Mouse (Mus musculus) olfactory bulb, adult 2 months (tissue): ENCODE measurements around the gene Abtb1. TPM values are rescaled to one million over a fixed set of nuclear protein-coding genes. Genes with fewer than 3 reads are reported as not detected.

Experiments
- H3K27ac ChIP-seq: fragments of 200-500 bp; 2 replicates; pipeline ENCODE4 v1.5.1; 2012; ENCODE audit warnings: low read depth, low read length; ENCODE audit not compliant: insufficient read depth
- H3K4me1 ChIP-seq: fragments of 200-500 bp; 2 replicates; pipeline ENCODE4 v1.6.1; 2012; ENCODE audit warnings: low read length; ENCODE audit not compliant: control insufficient read depth, insufficient read depth
- H3K4me3 ChIP-seq: fragments of 200-500 bp; 2 replicates; pipeline ENCODE4 v1.5.1; 2012; ENCODE audit warnings: mild to moderate bottlenecking, low read depth, low read length, moderate library complexity; ENCODE audit not compliant: insufficient read depth
- CTCF ChIP-seq: fragments of 200-500 bp; IDR thresholded peaks from 2 replicates; pipeline ENCODE4 v1.5.1; 2012; ENCODE audit warnings: low read depth, mild to moderate bottlenecking, low read length, moderate library complexity; ENCODE audit not compliant: insufficient read depth
- POLR2A ChIP-seq: fragments of 200-500 bp; IDR thresholded peaks from 2 replicates; pipeline ENCODE4 v1.6.1; 2012; ENCODE audit warnings: mild to moderate bottlenecking, low read depth, low read length, moderate library complexity; ENCODE audit not compliant: insufficient read depth
- WGBS: fragments of 180-500 bp; shearing (Covaris S2); methylation state at CpG from one replicate; pipeline ENCODE4 v1.1.7; 2018; 5-methylcytosine and 5-hydroxymethylcytosine counted together
- polyA plus RNA-seq: library from polyadenylated mRNA; stranded (reverse); fragments of >200 nt; gene quantifications from 2 replicates; pipeline ENCODE4 v1.2.4, GENCODE M21; 2012; ENCODE audit warnings: low replicate concordance; ENCODE audit not compliant: missing spikeins, insufficient read depth, insufficient read length

Gene Abtb1
- polyA plus RNA-seq, 1 experiment, result not detected

DNA sequence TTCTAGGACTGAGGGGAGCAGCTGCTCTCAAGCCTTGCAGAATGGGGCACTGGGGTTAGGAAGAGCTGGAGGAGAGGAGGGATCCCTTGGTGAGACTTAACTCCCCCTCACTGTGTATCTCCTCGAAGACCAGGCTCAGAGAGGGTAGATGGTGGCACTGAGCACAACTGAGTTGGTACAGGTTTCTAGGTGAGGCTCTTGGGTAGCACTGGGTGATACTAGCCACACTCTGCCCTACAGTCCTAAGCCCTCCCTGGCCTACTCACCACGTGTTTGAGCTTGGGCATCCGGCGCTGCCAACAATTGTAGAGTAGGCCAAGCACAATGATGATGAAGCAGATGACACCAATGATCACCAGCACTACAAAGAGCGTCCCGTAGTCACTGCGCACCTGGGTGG, 1.5 kb upstream of the Abtb1 start:
- Histone ChIP-seq H3K4me1 (peaks cover 30% of the 10 kb centered on the region), H3K4me3 (no peak overlapping the region), H3K27ac (0 out of 2 replicates have a peak overlapping the region, but pooled peaks have one; percentile 52)
- 72% methylated on average over 7 of the region's 7 CpGs for WGBS
- TF ChIP-seq POLR2A (no peak), CTCF (no peak)

- peak overlapping the region; percentile 52 for H3K27ac ChIP-seq
- peak overlapping the region; percentile 85 for H3K4me3 ChIP-seq
- WGBS, result 3% methylated on average over 32 of the region's 32 CpGs
- no peak for TF ChIP-seq POLR2A
- no peak for TF ChIP-seq CTCF
- H3K4me1 ChIP-seq, result peaks cover 30% of the 10 kb centered on the region
These were observed 957 bp upstream of the Abtb1 start for GRCm38 (mm10) chr6:88842731-88843151.

DNA sequence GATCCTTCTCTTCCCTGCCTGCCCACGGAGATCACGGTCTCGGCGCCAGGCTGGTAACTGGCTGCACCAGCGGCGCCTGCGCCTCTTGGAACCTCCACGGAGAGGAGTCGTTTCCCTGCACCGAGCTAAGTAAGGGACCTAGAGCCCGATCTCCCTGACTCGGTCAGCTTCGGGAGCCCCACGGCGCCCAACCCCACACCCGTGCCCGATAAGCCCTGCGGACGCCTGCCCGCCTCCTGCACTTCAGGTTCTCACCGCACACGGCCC, 337 bp downstream of the Abtb1 start:
- Histone ChIP-seq H3K4me1 (peaks cover 29% of the 10 kb centered on the region), H3K4me3 (peak overlapping the region; percentile 85), H3K27ac (peak overlapping the region; percentile 56)
- no peak for TF ChIP-seq POLR2A
- TF ChIP-seq CTCF, result no peak
- WGBS, result under 1% methylated on average over 22 of the region's 22 CpGs

DNA sequence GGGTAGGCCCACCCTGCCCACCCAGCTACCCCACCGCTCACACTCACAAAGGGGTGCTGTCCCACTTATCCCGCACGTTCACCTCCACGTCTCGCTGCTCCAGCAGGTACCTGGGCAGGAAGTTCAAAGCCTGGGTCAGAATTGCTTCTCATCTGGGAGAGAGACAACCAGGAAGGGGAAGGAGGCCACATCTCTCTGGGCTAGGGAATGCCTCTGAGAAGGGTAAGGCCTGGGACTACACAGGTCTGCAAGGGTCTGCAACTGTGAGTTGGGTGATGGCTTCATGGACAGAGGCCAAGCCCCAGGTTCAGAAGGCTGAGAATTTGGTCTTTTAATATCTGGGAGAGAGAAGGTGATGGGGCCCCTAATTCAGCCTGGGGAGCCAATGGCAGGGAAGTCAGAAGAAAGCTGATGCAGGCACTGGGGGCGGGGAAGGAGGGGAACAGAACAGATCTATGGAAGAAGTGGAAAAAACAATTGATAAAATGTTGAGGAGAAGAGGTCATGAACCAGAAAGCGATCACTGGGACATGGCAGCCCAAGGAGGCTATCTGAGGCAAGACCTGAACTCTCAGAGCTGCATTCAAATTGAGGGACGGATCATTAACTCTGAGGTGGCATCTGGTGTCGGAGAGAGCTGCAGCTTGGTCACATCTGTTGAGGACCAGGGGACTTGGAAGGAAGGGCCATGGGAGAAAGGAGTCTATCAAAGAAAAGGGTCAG, 832 bp downstream of the Abtb1 start:
- WGBS, result 51% methylated on average over 9 of the region's 9 CpGs
- peak overlapping the region; percentile 56 for H3K27ac ChIP-seq
- TF ChIP-seq CTCF (no peak), POLR2A (no peak)

GRCm38 (mm10) chr6:88840211-88840610, 1.6 kb downstream of the Abtb1 start:
- H3K4me1 ChIP-seq, result peaks cover 26% of the 10 kb centered on the region
- no peak overlapping the region for H3K27ac ChIP-seq
- no peak for TF ChIP-seq POLR2A
- TF ChIP-seq CTCF, result no peak
- WGBS, result 63% methylated on average over 3 of the region's 3 CpGs
- no peak overlapping the region for H3K4me3 ChIP-seq

More for the DNA sequence above, 832 bp downstream of the Abtb1 start:
- H3K4me3 ChIP-seq, result peak overlapping the region; percentile 85
- H3K4me1 ChIP-seq, result peaks cover 26% of the 10 kb centered on the region

DNA sequence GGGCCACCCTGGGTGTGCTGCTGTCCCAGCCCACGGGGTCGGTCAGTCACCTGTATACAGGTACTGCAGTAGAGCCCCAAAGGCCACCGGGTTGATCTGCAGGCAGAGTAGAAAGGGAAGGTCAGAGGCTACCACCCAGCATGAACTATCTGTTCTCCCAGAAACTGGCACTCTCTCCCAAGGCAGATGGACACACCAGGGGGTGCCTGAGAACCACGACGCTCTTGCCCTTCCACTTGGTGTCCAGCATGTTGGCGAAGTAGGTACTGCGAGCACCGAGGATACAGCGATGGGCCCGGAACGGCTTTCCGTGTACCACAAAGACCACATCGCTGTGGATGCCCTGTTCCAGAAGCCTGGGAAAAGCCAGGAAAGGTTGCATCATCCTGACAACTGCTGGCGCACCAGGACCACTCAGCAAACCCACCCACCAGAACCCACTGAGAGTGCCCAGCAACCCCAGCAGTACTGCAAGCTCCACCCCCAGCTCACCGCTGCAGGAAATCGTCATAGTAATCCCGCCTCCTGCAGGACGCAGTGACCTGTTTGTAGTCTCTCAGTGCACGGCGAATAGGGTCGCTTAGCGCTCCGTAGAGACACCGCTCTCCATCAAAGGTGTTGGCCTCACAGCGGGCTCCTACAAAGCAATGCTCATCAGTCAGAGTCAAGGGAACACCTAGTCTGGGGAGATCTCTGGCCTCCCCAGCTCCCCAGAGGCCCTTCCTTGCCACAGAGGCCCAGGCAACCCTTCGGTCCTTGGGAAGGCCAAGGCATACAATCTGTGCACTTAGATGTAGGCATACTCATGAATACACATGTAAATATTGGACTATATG, 2.4 kb downstream of the Abtb1 start:
- Histone ChIP-seq H3K4me1 (peaks cover 26% of the 10 kb centered on the region), H3K4me3 (no peak overlapping the region), H3K27ac (no peak overlapping the region)
- WGBS, result 88% methylated on average over 26 of the region's 26 CpGs
- TF ChIP-seq POLR2A, result no peak

DNA sequence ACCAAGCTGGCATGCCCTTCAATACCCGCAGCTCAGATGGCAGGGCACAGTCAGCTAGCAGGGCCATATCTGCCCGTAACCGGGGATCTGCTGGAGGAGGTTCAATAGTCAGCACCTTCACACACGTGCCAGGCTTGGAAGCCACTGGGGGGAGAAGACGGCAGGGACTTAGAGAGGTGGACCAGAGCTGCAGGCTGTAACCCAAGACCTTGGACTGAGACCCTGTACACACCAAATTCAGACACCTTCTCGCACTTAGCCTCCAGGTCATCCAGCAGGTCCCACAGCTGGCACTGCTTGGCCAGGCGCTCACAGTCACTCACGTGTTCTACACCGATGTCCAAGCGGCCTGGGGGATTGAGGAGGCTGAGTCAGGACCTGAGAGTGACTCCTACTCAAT, 3.2 kb downstream of the Abtb1 start:
- no peak overlapping the region for H3K4me3 ChIP-seq
- peaks cover 26% of the 10 kb centered on the region for H3K4me1 ChIP-seq
- H3K27ac ChIP-seq, result no peak overlapping the region
- TF ChIP-seq CTCF (no peak), POLR2A (no peak)
- WGBS, result 92% methylated on average over 10 of the region's 10 CpGs

- WGBS, result 90% methylated on average over 12 of the region's 12 CpGs
- no peak for TF ChIP-seq POLR2A
- no peak for TF ChIP-seq CTCF
- peaks cover 21% of the 10 kb centered on the region for H3K4me1 ChIP-seq
- no peak overlapping the region for H3K27ac ChIP-seq
- H3K4me3 ChIP-seq, result no peak overlapping the region
These were observed 3.8 kb downstream of the Abtb1 start for GRCm38 (mm10) chr6:88837999-88838398.

GRCm38 (mm10) chr6:88836178-88836819, 5.5 kb downstream of the Abtb1 start:
- H3K4me3 ChIP-seq, result no peak overlapping the region
- 84% methylated on average over 28 of the region's 28 CpGs for WGBS
- no peak overlapping the region for H3K27ac ChIP-seq
- TF ChIP-seq POLR2A (no peak), CTCF (no peak)
- peaks cover 15% of the 10 kb centered on the region for H3K4me1 ChIP-seq
